Mouse (Mus musculus): Measurements from ENCODE around the gene Rxra. TPM values are rescaled to one million over a fixed set of nuclear protein-coding genes. Genes with fewer than 3 reads are reported as not detected.

Rxra gene
- polyA plus RNA-seq, 1 experiment from 2014 or later: 16.7 TPM

DNA sequence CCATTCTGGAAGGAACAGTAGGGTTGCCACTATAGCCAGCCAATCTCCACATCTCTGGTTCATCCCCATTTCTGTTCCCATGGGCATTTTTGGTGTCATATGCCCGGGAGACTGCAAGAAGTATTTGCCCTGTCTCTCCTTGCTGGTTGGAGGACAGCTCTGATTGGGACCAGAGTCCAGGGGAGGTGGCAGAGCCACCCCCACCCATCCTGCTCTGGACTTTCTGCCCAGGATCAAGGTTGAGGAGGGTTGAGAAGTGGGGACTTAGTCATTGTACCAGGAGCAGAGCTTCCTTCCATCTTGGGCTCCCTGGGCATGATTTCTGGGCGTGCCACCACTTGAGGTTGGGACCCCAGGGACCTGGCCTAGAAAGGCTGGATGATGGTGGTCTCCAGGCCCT lies 10.1 kb downstream of the Rxra start:
- no peaks in the 10 kb centered on the region for H3K27me3 ChIP-seq
- no peak overlapping the region for H3K27ac ChIP-seq
- no peak overlapping the region for H3K9ac ChIP-seq
- no peak overlapping the region for H3K4me3 ChIP-seq
- WGBS: 94% methylated on average over 2 of the region's 2 CpGs
- no peaks in the 10 kb centered on the region for H3K9me3 ChIP-seq
- ATAC-seq (ENCODE audit: insufficient number of reproducible peaks, insufficient read depth, low FRiP score, low TSS enrichment, low read depth): no peak
- no peaks in the 10 kb centered on the region for H3K36me3 ChIP-seq
- no peak overlapping the region for H3K4me2 ChIP-seq
- peaks cover 88% of the 10 kb centered on the region for H3K4me1 ChIP-seq

DNA sequence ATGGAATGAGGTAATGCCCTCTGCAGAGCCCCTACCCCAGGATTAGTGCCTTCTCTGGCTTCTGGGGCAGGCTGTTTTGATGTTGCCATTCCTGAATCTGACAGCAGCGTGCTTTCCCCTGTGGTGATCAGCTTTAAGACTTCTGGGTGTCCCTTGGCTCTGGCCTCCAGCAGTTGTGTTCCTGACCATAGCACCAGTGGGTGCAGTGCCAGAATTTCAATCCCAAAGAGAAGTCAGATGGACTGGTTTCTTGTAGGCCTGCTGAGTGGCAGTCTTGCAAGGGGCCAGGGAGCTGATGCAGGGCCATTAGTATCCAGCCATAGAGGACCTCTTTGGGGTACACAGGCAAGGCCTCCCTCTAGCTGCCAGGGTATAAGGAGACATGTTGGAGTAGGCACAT lies 10.8 kb downstream of the Rxra start:
- no peak for ATAC-seq (ENCODE audit: insufficient number of reproducible peaks, insufficient read depth, low FRiP score, low TSS enrichment, low read depth)
- no peaks in the 10 kb centered on the region for H3K27me3 ChIP-seq
- no peak overlapping the region for H3K4me3 ChIP-seq
- WGBS: 36% methylated on average over 1 of the region's 1 CpGs
- H3K27ac ChIP-seq: no peak overlapping the region
- H3K9me3 ChIP-seq: no peaks in the 10 kb centered on the region
- no peak overlapping the region for H3K9ac ChIP-seq
- no peaks in the 10 kb centered on the region for H3K36me3 ChIP-seq
- H3K4me2 ChIP-seq: no peak overlapping the region
- peaks cover 88% of the 10 kb centered on the region for H3K4me1 ChIP-seq

DNA sequence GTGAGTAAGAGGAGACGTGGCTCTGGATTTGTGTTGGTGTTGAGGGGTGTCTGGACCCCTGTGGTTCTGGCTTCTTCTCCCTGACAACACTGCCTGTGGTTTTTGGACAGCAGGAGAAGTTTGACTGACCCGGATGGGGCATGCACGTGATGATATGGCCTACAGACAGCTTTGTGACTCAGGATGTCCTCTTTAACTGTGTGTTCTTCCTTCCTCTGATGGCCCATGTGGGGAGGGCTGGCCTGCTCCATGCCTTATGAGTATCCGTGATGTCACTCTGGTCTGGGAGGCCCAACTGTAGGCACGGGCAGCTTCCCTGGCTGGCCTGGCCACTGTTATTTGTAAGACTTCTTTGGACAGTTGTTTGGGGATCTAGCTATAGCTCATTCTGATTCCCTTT lies 11.7 kb downstream of the Rxra start:
- ATAC-seq (ENCODE audit: insufficient number of reproducible peaks, insufficient read depth, low FRiP score, low TSS enrichment, low read depth): no peak
- peaks cover 88% of the 10 kb centered on the region for H3K4me1 ChIP-seq
- 83% methylated on average over 5 of the region's 5 CpGs for WGBS

DNA sequence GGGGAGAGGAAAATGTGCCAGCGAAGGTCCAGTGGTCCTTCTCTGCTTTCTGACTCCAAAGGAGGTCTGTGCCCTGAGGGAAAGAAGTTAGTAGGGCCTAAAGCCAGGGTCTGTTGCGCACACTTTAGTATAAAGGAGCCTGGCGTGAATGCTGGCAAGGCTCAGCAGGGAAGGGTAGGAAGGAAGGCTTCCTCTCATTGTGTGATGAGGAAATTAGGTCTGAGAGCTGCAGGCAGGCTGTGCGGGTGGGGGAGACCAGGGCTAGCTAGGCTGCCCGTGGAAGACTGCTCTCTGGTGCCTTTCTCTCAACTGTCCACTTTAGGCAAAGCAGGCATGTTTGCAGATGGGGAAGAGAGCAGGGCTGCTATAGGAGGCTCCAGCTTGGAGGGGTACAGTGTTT lies 14.5 kb downstream of the Rxra start:
- H3K4me2 ChIP-seq: no peak overlapping the region
- H3K9ac ChIP-seq: no peak overlapping the region
- peak overlapping the region; percentile 69 for H3K27ac ChIP-seq
- H3K36me3 ChIP-seq: no peaks in the 10 kb centered on the region
- no peaks in the 10 kb centered on the region for H3K27me3 ChIP-seq
- no peaks in the 10 kb centered on the region for H3K9me3 ChIP-seq
- H3K4me1 ChIP-seq: peaks cover 81% of the 10 kb centered on the region
- no peak for ATAC-seq (ENCODE audit: insufficient number of reproducible peaks, insufficient read depth, low FRiP score, low TSS enrichment, low read depth)
- 29% methylated on average over 5 of the region's 5 CpGs for WGBS
- H3K4me3 ChIP-seq: no peak overlapping the region

More for the DNA sequence above, 11.7 kb downstream of the Rxra start:
- H3K27me3 ChIP-seq: no peaks in the 10 kb centered on the region
- H3K36me3 ChIP-seq: no peaks in the 10 kb centered on the region
- H3K4me3 ChIP-seq: no peak overlapping the region
- H3K27ac ChIP-seq: no peak overlapping the region
- no peak overlapping the region for H3K9ac ChIP-seq
- no peak overlapping the region for H3K4me2 ChIP-seq
- H3K9me3 ChIP-seq: no peaks in the 10 kb centered on the region

DNA sequence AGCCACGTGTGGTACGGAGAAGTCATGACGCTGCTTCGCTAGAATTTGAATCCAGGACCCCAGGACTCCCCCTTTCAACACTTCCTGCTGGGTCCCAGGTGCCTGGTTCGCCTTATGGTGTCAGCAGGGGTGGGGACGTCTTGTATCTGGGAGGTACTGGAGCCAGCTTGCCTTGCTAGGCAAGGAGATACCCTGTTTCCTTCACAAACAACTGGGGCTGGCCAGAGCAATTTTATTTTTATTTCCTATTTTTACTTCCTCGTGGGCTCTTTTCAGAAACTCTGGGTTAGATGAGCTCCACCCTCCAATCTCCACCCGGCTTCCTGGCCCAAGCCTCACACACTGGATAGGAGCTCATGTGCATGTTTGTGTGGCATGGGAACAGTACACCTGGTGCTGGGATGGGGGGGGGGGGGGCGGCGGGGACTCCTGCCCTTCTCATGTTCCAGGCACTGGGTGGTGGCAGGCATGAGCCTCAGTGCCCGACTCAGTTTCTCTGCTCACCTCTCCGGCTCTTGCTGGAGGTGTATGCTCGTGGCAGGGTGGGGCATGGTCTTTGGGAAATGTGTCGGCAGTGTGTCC lies 15.0 kb downstream of the Rxra start:
- WGBS: 67% methylated on average over 14 of the region's 14 CpGs
- Histone ChIP-seq H3K36me3 (no peaks in the 10 kb centered on the region), H3K9ac (no peak overlapping the region), H3K27ac (peak overlapping the region; percentile 69), H3K4me3 (no peak overlapping the region), H3K9me3 (no peaks in the 10 kb centered on the region), H3K4me2 (no peak overlapping the region), H3K27me3 (no peaks in the 10 kb centered on the region), H3K4me1 (peaks cover 79% of the 10 kb centered on the region)
- ATAC-seq (ENCODE audit: insufficient number of reproducible peaks, insufficient read depth, low FRiP score, low TSS enrichment, low read depth): no peak

DNA sequence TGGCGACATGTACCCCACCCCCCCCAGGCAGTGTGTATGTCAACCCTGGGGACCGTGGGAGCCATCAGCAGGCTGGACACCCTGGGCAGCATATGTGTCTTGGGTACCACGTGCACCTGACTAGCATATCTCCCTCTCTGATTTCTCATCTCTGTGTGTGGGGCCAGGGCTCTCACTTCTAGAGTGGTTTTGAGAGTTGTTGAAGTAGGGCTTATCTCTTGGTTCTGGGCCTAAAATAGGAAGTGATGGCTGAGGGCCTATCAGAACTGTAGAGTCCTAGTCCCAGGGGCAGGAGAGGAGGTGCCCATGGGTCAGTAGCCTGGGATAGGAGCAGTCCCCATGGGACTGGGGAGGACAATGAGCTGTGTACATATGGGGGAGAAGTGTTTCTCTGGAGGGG lies 16.4 kb downstream of the Rxra start:
- no peak for ATAC-seq (ENCODE audit: insufficient number of reproducible peaks, insufficient read depth, low FRiP score, low TSS enrichment, low read depth)

DNA sequence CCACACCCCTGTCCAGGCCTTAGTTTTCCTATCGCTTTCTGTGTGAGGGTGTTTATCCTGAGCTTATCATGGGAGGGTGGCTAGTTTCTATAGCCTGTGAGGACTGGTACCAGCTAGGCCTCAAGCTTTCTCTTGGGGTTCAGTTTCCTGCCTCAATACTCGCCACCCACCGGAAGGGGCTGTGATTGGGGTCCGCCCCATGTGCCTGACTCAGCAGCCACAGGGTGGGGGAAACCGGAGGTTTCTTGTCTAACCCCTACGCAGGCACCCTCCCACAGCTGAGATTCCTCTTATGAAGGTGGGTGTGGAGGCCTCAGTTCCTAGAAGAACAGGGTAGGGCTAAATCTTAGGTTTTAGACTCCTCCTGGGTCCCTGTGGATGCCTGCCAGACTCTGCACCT lies 17.4 kb downstream of the Rxra start:
- H3K4me3 ChIP-seq: no peak overlapping the region
- no peaks in the 10 kb centered on the region for H3K36me3 ChIP-seq
- no peak for ATAC-seq (ENCODE audit: insufficient number of reproducible peaks, insufficient read depth, low FRiP score, low TSS enrichment, low read depth)
- H3K4me2 ChIP-seq: no peak overlapping the region
- WGBS: 85% methylated on average over 6 of the region's 6 CpGs
- H3K9me3 ChIP-seq: no peaks in the 10 kb centered on the region
- peaks cover 85% of the 10 kb centered on the region for H3K4me1 ChIP-seq
- H3K9ac ChIP-seq: no peak overlapping the region
- H3K27me3 ChIP-seq: no peaks in the 10 kb centered on the region
- H3K27ac ChIP-seq: no peak overlapping the region

More for the DNA sequence above, 16.4 kb downstream of the Rxra start:
- WGBS: 86% methylated on average over 3 of the region's 3 CpGs
- Histone ChIP-seq H3K27me3 (no peaks in the 10 kb centered on the region), H3K9me3 (no peaks in the 10 kb centered on the region), H3K9ac (peak overlapping the region; percentile 40; the same call in 1 of the 2 replicates), H3K4me1 (peaks cover 79% of the 10 kb centered on the region), H3K4me2 (no peak overlapping the region), H3K36me3 (no peaks in the 10 kb centered on the region), H3K4me3 (no peak overlapping the region), H3K27ac (no peak overlapping the region)

DNA sequence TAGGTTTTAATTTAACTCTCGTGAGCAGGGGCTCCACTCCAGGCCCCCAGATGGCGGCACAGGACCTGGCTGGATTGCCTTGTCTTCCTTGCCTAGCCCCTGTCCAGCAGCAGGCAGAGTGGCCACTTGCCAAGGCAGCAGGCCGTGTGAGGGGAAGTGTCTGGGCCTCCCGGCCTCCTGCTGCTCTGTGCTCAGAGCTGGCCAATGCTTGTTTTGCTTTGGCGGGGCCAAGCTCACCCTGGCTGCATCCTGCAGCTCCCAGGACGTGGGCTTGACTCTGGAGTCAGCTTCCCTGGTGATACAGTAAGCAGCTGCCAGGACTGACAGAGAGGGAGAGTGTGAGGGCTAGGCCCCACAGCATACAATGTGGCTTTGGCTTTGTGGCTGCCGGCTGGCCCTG lies 23.3 kb downstream of the Rxra start:
- no peaks in the 10 kb centered on the region for H3K27me3 ChIP-seq
- no peak; the same call in 1 of the 2 replicates for ATAC-seq (ENCODE audit: insufficient number of reproducible peaks, insufficient read depth, low FRiP score, low TSS enrichment, low read depth)
- H3K9me3 ChIP-seq: no peaks in the 10 kb centered on the region
- H3K4me1 ChIP-seq: peaks cover 88% of the 10 kb centered on the region
- 21% methylated on average over 7 of the region's 7 CpGs for WGBS
- no peaks in the 10 kb centered on the region for H3K36me3 ChIP-seq
- peak overlapping the region; percentile 69 for H3K27ac ChIP-seq
- H3K4me2 ChIP-seq: peak overlapping the region; percentile 14; the same call in 1 of the 2 replicates
- peak overlapping the region; percentile 49 for H3K9ac ChIP-seq
- H3K4me3 ChIP-seq: no peak overlapping the region

DNA sequence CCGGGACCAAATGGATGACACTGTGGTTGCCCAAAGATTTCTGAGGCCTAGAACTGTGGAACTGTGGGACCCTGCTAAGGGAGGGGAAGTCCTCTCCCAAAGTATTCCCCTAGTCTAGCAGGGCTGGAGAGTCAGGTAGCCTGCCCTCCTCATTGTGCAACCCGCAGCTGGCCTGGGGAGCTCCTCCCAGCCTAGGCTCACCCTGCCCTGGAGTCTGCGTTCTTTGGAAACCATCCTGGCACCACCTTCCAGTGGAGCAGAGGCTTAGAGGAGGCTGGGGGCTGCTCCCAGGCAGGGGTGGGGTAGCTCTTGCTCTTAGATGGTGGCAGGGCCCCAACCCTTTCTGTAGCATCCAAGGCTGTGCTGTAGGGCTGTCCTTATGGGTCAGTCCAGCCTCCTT lies 26.0 kb downstream of the Rxra start:
- no peaks in the 10 kb centered on the region for H3K27me3 ChIP-seq
- H3K4me1 ChIP-seq: peaks cover 81% of the 10 kb centered on the region
- no peaks in the 10 kb centered on the region for H3K36me3 ChIP-seq
- H3K27ac ChIP-seq: peak overlapping the region; percentile 63; the same call in 1 of the 2 replicates
- no peak overlapping the region for H3K4me3 ChIP-seq
- H3K9ac ChIP-seq: no peak overlapping the region
- no peaks in the 10 kb centered on the region for H3K9me3 ChIP-seq
- no peak overlapping the region for H3K4me2 ChIP-seq
- no peak for ATAC-seq (ENCODE audit: insufficient number of reproducible peaks, insufficient read depth, low FRiP score, low TSS enrichment, low read depth)
- 62% methylated on average over 3 of the region's 3 CpGs for WGBS

DNA sequence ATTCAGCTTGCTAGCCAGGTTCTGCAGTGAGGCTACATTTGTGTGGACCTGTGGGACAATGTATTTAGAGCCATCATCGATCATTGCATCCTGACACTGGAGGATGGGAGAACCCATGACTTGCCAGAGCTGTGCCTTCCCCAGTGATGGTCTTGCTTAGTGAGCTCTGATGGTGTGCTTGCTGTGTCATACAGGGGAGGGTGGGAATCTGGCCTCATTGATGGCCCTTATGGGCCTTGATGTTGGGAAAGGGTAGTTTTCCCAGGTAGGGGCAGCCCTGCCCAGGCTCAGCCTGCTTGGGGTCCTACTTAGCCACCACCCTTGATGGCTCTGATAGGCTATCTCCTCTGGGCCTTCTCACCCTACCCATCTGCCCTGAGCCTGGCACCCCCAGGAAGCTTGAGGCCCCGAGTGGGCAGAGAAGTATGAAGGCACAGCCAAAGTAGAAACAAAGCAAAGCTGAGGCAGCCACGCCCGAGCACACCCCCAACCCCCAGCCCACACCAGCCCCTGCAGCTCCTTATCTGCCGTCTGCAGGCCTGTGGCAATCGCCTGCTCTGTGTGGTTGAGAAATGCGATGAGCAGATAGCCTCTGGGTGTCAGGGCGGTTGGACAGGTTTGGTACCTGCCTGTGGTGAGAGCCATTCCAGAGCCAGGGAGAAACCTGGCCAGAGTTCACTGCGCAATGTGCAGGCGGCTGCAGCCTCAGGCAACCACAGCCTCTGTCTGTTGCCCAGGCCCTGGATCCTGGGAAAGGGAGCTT lies 26.8 kb downstream of the Rxra start:
- no peak overlapping the region; the same call in 1 of the 2 replicates for H3K4me2 ChIP-seq
- H3K9me3 ChIP-seq: no peaks in the 10 kb centered on the region
- peak overlapping the region; percentile 63 for H3K27ac ChIP-seq
- H3K4me3 ChIP-seq: no peak overlapping the region
- peak overlapping the region; percentile 44; the same call in 1 of the 2 replicates for H3K9ac ChIP-seq
- H3K4me1 ChIP-seq: peaks cover 73% of the 10 kb centered on the region
- ATAC-seq (ENCODE audit: insufficient number of reproducible peaks, insufficient read depth, low FRiP score, low TSS enrichment, low read depth): no peak
- 0 out of 2 replicates have a peak, but pooled peaks cover under 1% of the 10 kb centered on the region for H3K36me3 ChIP-seq
- WGBS: 62% methylated on average over 10 of the region's 10 CpGs
- no peaks in the 10 kb centered on the region for H3K27me3 ChIP-seq

DNA sequence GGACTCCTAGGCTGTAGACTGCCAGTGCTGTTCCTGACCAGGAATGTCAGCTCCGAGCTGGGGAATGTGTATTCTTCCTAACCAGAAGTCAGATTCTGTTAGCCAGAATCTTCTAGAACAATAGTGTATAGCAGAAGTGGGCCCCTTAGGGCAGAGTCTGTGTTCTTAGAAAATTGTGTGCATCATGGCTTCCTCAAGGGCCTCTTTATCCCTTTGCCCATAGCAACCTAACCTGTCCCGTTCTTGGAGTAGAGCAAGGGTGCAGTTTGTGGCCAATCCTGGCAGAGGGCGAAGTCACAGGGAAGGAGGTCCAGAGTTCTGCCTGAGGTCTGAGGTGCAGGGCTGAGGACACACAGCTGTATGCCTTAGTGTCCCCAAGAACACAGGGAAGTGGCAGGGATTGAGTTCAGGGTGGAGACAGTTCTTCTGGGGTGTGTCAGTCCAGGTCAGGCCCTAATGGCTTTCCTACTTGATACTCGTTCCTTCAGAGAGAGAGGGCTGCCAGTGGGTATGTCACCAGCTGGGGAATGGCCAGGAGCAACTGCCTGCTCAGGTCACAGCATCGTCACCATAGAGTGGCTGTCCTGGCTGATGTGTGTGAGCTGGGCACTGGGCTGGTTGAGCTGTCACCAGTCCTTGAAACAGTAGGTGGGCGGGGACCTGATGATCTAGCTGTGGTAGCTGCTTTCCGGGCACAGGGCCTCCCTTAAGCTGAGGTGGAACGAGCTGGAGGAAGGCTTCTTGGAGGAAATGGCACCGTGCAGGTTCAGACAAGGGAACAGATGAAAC lies 27.8 kb downstream of the Rxra start:
- ATAC-seq (ENCODE audit: insufficient number of reproducible peaks, insufficient read depth, low FRiP score, low TSS enrichment, low read depth): no peak
- Histone ChIP-seq H3K36me3 (0 out of 2 replicates have a peak, but pooled peaks cover 3% of the 10 kb centered on the region), H3K4me1 (peaks cover 63% of the 10 kb centered on the region), H3K4me2 (no peak overlapping the region), H3K27ac (peak overlapping the region; percentile 63), H3K9me3 (no peaks in the 10 kb centered on the region), H3K27me3 (no peaks in the 10 kb centered on the region), H3K4me3 (no peak overlapping the region), H3K9ac (no peak overlapping the region)
- 62% methylated on average over 9 of the region's 9 CpGs for WGBS
